Mouse (Mus musculus): ENCODE measurements around the gene Lrp8.

DNA sequence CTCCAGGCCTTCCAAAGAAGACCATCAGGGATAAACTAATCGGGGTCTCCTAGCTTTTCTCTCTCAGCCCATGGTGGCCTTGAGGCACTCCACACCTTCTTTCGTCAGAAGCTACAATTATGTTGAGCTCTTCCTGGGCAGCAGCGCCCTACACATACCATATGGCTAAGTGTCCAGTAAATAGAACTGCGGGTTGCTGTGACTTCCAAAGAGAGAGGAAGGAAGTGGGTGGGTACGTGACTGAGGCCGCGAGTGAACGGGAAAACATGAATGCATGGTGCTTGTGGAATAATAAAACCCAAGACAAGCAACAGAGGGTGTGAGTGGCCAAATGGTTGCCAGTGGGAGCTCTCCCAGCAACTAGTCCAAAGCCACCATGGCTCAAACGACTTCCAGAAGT, 47.6 kb downstream of the Lrp8 start:
- TF ChIP-seq CTCF (IDR thresholded peaks at IDR 0.05) (no peak), EP300 (IDR thresholded peaks at IDR 0.05) (no peak)
